Mouse (Mus musculus): ENCODE measurements around the gene Furin. TPM values are rescaled to one million over a fixed set of nuclear protein-coding genes. Genes with fewer than 3 reads are reported as not detected.

Gene Furin
- total RNA-seq (2012; rRNA removed) (11.1 and 13.5 TPM in 2 replicates), total RNA-seq (2014; rRNA removed) (1.1 and 1.5 TPM in 2 replicates), polyA plus RNA-seq (2012; ENCODE audit: insufficient read length, low read depth) (17.0 and 20.9 TPM in 2 replicates)

DNA sequence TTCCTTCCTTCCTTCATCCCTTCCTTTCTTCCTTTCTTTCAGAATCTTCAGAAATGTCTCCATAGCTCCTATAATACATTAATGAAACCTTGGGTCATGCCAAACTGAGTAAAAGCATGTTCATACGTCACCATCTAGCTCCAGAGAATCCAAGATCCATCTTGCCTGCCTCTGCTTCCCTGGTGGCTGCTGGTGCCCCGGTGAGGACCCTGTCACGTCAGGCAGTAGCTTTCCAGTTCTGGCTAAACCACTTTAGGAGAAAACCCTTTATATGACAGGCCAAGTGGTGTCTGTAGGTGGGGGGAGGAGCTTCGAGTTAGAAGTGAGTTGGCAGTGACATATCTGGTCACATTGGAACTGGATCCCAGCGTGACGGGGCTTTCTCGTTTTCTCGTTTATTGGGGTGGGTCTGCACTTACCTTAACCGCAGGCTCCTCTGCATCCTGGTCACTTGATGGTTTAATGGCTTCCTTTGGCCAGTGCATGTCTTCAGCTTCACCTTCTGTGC is at the start of gene Furin:
Gene Furin (minus strand): TSS at position 249 of the 508 bp plus-strand sequence.
- in situ Hi-C loops (cut with MboI; ENCODE audit: low pct_ligation_motif_present, low pct_unique_long_range_greater_than_20kb, low sequenced_read_pairs) (loop anchor here (5.0 kb wide), 1 partner anchor 37 kb away; no protein-coding TSS in a partner anchor), dilution Hi-C loops (cut with MboI; ENCODE audit: extremely low pct_ligation_motif_present, extremely low pct_unique_long_range_greater_than_20kb, low sequenced_read_pairs) (no loop called here)
- Histone ChIP-seq H3K27ac (ENCODE audit: insufficient read depth, low read depth) (peak within 1 kb of the TSS; percentile 43; the same call in 1 of the 2 replicates), H3K36me3 (replicated peaks in 1 of 2; ENCODE audit: control insufficient read depth in 1 of 2, insufficient read depth in 1 of 2, low read length in 1 of 2) (no peaks in the 10 kb centered on the region), H3K27me3 (replicated peaks) (no peaks in the 10 kb centered on the region), H3K4me2 (ENCODE audit: insufficient read depth, low read depth, poor library complexity, severe bottlenecking) (peak within 1 kb of the TSS; percentile 17), H3K9me3 (replicated peaks; ENCODE audit: low read length) (no peaks in the 10 kb centered on the region), H3K9ac (ENCODE audit: insufficient read depth, low read depth) (no peak within 1 kb of the TSS), H3K79me2 (replicated peaks; ENCODE audit: control insufficient read depth, extremely low read depth, insufficient read depth, poor library complexity, severe bottlenecking) (peaks cover 15% of the 10 kb centered on the region), H3K4me3 (replicated peaks in 1 of 3; ENCODE audit: low read depth in 2 of 3, low read length in 2 of 3, poor library complexity in 1 of 3) (peak within 1 kb of the TSS in 2 of 3 experiments; percentile 11 to 37), H3K4me1 (ENCODE audit: control insufficient read depth in 1 of 2, insufficient read depth in 2 of 2) (peaks cover 18 to 46% of the 10 kb centered on the region in 2 experiments)
- DNase-seq (ENCODE audit: extremely low read depth), result no peak
- TF ChIP-seq TBP (conservative IDR thresholded peaks at IDR 0.05; ENCODE audit: low read depth, low read length) (0 out of 2 replicates have a peak, but pooled peaks have one; percentile 31), POLR2A (IDR thresholded peaks at IDR 0.05; ENCODE audit: low read depth, low read length) (peak; percentile 34; the same call in 1 of the 2 replicates), RAD21 (IDR thresholded peaks at IDR 0.05; ENCODE audit: low read depth, low read length) (no peak)

DNA sequence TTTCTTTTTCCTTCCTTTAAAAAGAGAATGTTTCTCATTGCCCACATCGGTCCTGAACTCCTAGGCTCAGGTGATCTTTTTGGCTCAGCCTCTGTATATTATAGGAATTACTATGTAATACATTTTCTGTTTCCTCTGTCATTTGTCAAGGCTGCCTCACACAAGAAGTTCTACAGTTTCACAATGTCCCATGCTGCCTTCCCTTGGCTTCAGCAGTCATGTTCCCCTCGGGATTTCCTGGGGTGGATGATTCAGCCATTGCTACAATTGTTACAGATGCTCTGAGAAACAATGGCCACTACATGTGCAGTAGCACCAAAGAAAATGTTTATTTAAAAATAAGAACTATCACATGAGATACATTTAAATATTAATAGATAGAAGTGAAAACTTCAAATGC is 49.5 kb upstream of the Furin start:
- Histone ChIP-seq H3K27me3 (replicated peaks) (no peaks in the 10 kb centered on the region), H3K9ac (ENCODE audit: insufficient read depth, low read depth) (no peak overlapping the region), H3K4me2 (ENCODE audit: insufficient read depth, low read depth, poor library complexity, severe bottlenecking) (no peak overlapping the region), H3K36me3 (replicated peaks in 1 of 2; ENCODE audit: control insufficient read depth in 1 of 2, insufficient read depth in 1 of 2, low read length in 1 of 2) (peaks cover 16 to 60% of the 10 kb centered on the region in 2 experiments), H3K9me3 (replicated peaks; ENCODE audit: low read length) (no peaks in the 10 kb centered on the region), H3K4me1 (ENCODE audit: control insufficient read depth in 1 of 2, insufficient read depth in 2 of 2) (peaks cover 37 to 93% of the 10 kb centered on the region in 2 experiments), H3K27ac (ENCODE audit: insufficient read depth, low read depth) (no peak overlapping the region), H3K4me3 (replicated peaks in 1 of 3; ENCODE audit: low read depth in 2 of 3, low read length in 2 of 3, poor library complexity in 1 of 3) (no peak overlapping the region), H3K79me2 (replicated peaks; ENCODE audit: control insufficient read depth, extremely low read depth, insufficient read depth, poor library complexity, severe bottlenecking) (no peaks in the 10 kb centered on the region)
- dilution Hi-C loops (cut with MboI; ENCODE audit: extremely low pct_ligation_motif_present, extremely low pct_unique_long_range_greater_than_20kb, low sequenced_read_pairs) (no loop called here), in situ Hi-C loops (cut with MboI; ENCODE audit: low pct_ligation_motif_present, low pct_unique_long_range_greater_than_20kb, low sequenced_read_pairs) (no loop called here)
- DNase-seq (ENCODE audit: extremely low read depth), result no peak
- TF ChIP-seq TBP (conservative IDR thresholded peaks at IDR 0.05; ENCODE audit: low read depth, low read length) (no peak), RAD21 (IDR thresholded peaks at IDR 0.05; ENCODE audit: low read depth, low read length) (no peak), RCOR1 (conservative IDR thresholded peaks at IDR 0.05; ENCODE audit: low read depth, low read length) (no peak), BHLHE40 (IDR thresholded peaks at IDR 0.05; ENCODE audit: low read depth, low read length) (no peak)

DNA sequence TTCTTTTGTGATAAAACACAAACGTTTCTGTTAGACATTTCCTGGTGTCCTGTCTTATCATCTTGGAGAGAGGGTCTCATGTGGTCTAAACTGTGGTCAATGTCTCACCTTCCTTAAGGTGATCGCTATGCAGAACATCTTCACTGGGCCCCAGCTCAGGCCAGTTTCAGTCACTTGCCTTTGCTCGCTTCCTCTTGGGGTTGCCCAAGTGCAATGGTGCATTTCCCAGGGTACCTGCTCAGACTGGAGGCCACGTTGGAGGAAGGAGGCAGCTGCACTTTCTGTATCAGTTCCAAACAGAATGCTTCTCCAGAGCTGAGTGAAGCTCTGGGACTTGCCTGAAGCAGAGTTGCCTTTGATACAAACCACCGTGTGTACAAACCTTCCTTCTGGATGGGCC is 48.8 kb upstream of the Furin start:
- H3K4me3 ChIP-seq (replicated peaks in 1 of 3; ENCODE audit: low read depth in 2 of 3, low read length in 2 of 3, poor library complexity in 1 of 3), result no peak overlapping the region
- H3K36me3 ChIP-seq (replicated peaks in 1 of 2; ENCODE audit: control insufficient read depth in 1 of 2, insufficient read depth in 1 of 2, low read length in 1 of 2), result peaks cover 11 to 54% of the 10 kb centered on the region in 2 experiments
- no peaks in the 10 kb centered on the region for H3K9me3 ChIP-seq (replicated peaks; ENCODE audit: low read length)
- no peak overlapping the region for H3K27ac ChIP-seq (ENCODE audit: insufficient read depth, low read depth)
- no peak overlapping the region for H3K4me2 ChIP-seq (ENCODE audit: insufficient read depth, low read depth, poor library complexity, severe bottlenecking)
- peak; percentile 53 for DNase-seq (ENCODE audit: extremely low read depth)
- dilution Hi-C loops (cut with MboI; ENCODE audit: extremely low pct_ligation_motif_present, extremely low pct_unique_long_range_greater_than_20kb, low sequenced_read_pairs), result no loop called here
- H3K4me1 ChIP-seq (ENCODE audit: control insufficient read depth in 1 of 2, insufficient read depth in 2 of 2), result peaks cover 37 to 86% of the 10 kb centered on the region in 2 experiments
- no peaks in the 10 kb centered on the region for H3K27me3 ChIP-seq (replicated peaks)
- no peak for TF ChIP-seq UBTF (IDR thresholded peaks at IDR 0.05; ENCODE audit: low read depth, low read length)
- TF ChIP-seq USF1 (IDR thresholded peaks at IDR 0.05; ENCODE audit: low read depth, low read length), result no peak
- TF ChIP-seq MAX (IDR thresholded peaks at IDR 0.05; ENCODE audit: low read length), result no peak
- TF ChIP-seq BHLHE40 (IDR thresholded peaks at IDR 0.05; ENCODE audit: low read depth, low read length), result peak; percentile 76
- TF ChIP-seq POLR2AphosphoS2 (IDR thresholded peaks at IDR 0.05; ENCODE audit: low read depth, low read length), result no peak
- TF ChIP-seq HCFC1 (IDR thresholded peaks at IDR 0.05; ENCODE audit: low read depth, low read length), result no peak
- TF ChIP-seq KAT2A (IDR thresholded peaks at IDR 0.05; ENCODE audit: insufficient replicate concordance, low read length), result no peak
- no peak for TF ChIP-seq CHD2 (IDR thresholded peaks at IDR 0.05; ENCODE audit: low read length)
- TF ChIP-seq ZC3H11A (IDR thresholded peaks at IDR 0.05; ENCODE audit: low read depth, low read length), result no peak
- peak; percentile 2; the same call in 1 of the 2 replicates for TF ChIP-seq SMC3 (IDR thresholded peaks at IDR 0.05; ENCODE audit: low read depth, low read length)
- peak; percentile 35 for TF ChIP-seq ETS1 (conservative IDR thresholded peaks at IDR 0.05; ENCODE audit: low read depth, low read length)
- no peak for TF ChIP-seq E2F4 (IDR thresholded peaks at IDR 0.05; ENCODE audit: insufficient replicate concordance, low read depth, low read length)
- TF ChIP-seq CHD1 (IDR thresholded peaks at IDR 0.05; ENCODE audit: low read depth, low read length), result no peak
- no peak for TF ChIP-seq NELFE (IDR thresholded peaks at IDR 0.05; ENCODE audit: low read depth, low read length)
- TF ChIP-seq EP300 (IDR thresholded peaks at IDR 0.05; ENCODE audit: low read length), result peak; percentile 67
- TF ChIP-seq ELF1 (IDR thresholded peaks at IDR 0.05; ENCODE audit: low read depth, low read length), result no peak
- no peak for TF ChIP-seq RCOR1 (conservative IDR thresholded peaks at IDR 0.05; ENCODE audit: low read depth, low read length)
- TF ChIP-seq MAFK (IDR thresholded peaks at IDR 0.05; ENCODE audit: insufficient replicate concordance, low read length), result no peak
- TF ChIP-seq IRF4 (IDR thresholded peaks at IDR 0.05; ENCODE audit: low read depth, low read length), result peak; percentile 81
- no peaks in the 10 kb centered on the region for H3K79me2 ChIP-seq (replicated peaks; ENCODE audit: control insufficient read depth, extremely low read depth, insufficient read depth, poor library complexity, severe bottlenecking)
- in situ Hi-C loops (cut with MboI; ENCODE audit: low pct_ligation_motif_present, low pct_unique_long_range_greater_than_20kb, low sequenced_read_pairs), result no loop called here
- H3K9ac ChIP-seq (ENCODE audit: insufficient read depth, low read depth), result no peak overlapping the region
